Mouse (Mus musculus) splenic B cell, adult 2 months (primary cell): ENCODE results near the gene Tent5b.
"Not testable (repeated sequence)": the region's sequence is repeated elsewhere in the genome, so short reads cannot be mapped to it uniquely, and the experiment has no call there.

Experiments
- DNase-seq: peaks from one replicate; pipeline ENCODE4 v3.0.0-alpha.2; 2011; ENCODE audit warnings: low read depth, low spot score
- H3K27me3 ChIP-seq: 2 replicates; pipeline ENCODE4 v1.6.1; 2012; ENCODE audit warnings: mild to moderate bottlenecking, low read length, moderate library complexity, mixed read lengths; ENCODE audit not compliant: control insufficient read depth, poor library complexity, insufficient read depth, severe bottlenecking
- H3K36me3 ChIP-seq: 2 replicates; pipeline ENCODE4 v1.6.1; 2012; ENCODE audit warnings: mild to moderate bottlenecking, low read length, moderate library complexity, mixed read lengths; ENCODE audit not compliant: control insufficient read depth, poor library complexity, insufficient read depth, severe bottlenecking

The Tent5b gene

DNA sequence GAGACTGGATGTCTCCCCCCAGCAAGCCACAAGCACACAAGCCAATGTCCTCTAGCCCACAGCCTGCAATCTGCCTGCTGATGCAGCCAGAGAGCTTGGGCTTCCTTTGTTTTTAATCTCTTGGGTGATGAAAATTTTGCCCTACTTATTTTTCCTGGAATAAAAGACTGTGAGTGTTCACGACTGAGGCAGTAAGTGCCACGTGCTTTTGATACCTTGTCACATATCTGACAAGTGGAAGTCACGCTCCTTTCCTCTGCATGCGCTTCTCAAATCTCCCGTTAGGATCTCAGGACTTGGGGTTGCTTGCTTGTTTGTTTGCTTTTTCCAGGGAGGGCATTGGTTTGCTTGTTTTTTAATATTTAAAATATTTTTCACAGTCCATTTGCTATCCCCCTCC lies 24.4 kb downstream of the Tent5b start:
- H3K36me3 ChIP-seq = no peaks in the 10 kb centered on the region
- peaks cover 3% of the 10 kb centered on the region; the same call in 1 of the 2 replicates for H3K27me3 ChIP-seq
- no peak for DNase-seq

DNA sequence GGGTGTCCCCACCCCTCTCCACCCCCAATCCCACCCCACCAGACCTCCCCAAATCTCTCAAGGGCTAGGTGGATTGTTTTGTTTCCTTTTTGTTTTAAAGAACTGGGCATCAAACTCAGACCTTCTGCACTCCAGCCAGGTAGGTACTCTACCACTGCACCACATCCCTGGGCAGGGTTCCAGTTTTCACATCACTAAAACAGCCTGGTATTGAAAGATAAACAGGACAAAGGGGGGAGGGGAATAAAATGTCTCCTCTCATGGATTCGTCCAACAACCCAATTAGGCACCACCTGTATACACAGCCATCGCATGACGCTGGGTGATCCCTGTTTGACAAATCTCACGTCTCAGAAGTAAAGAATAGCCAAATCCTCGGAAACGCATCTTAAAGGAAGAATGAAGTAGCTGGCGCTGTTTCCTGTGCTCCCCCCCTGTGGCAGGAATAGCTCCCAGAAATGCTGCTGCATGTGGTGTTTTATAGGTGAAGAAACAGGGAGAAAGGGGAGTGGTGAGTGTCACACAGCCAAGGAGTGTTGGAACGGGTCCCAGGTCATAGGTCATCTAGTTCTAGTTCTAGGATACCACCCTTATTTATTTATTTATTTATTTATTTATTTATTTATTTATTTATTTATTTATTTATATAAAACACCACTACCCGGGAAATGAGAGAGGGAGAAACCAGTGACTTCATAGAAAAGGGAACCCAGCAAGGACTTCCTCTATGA lies 25.0 kb downstream of the Tent5b start:
- Histone ChIP-seq H3K27me3 (peaks cover 3% of the 10 kb centered on the region; the same call in 1 of the 2 replicates), H3K36me3 (no peaks in the 10 kb centered on the region)
- DNase-seq = no peak

DNA sequence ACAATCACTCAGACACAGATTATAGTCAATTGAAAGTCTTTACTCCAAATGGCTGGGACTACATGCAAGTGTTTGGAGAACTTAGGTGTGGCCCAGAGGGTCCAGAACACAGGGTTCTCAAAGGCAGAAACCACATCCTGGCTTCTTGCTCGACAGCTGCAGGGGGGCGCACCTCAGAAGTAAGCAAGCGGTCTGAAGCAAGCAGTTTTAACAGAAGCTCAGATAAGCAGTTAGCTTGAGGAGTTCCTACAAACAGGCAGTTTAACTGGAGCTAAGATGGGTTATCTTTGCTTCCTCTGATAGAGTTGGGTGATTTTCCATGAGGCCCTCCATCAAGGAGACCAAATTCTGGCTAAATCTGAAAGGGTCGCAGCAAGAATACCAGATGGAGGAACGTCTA lies 26.6 kb downstream of the Tent5b start:
- H3K27me3 ChIP-seq = peaks cover 3% of the 10 kb centered on the region; the same call in 1 of the 2 replicates
- no peak for DNase-seq
- H3K36me3 ChIP-seq = no peaks in the 10 kb centered on the region

DNA sequence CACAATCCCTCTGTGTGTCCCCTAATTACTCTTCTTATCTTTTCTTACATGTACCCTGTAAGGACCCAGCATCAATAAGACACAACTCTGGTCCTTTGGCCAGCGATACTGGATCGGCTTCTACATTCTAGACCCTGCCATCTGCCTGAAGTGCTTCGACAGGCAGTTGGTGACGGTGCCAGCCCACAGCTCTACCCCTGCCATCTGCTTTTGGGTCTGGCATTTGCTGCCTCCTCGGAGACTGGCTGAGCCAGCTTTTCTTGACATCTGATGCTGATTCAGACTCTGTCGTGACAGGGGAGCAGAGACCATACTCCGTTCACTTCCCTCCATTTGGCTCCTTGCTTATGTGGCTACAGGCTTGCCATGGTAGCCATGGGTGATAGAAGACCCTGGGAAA lies 29.1 kb downstream of the Tent5b start:
- H3K36me3 ChIP-seq = no peaks in the 10 kb centered on the region
- H3K27me3 ChIP-seq = peaks cover 3% of the 10 kb centered on the region; the same call in 1 of the 2 replicates
- DNase-seq = no peak

- Histone ChIP-seq H3K27me3 (no peaks in the 10 kb centered on the region), H3K36me3 (no peaks in the 10 kb centered on the region)
- no peak for DNase-seq
These were observed 31.1 kb downstream of the Tent5b start for GRCm38 (mm10) chr4:133511050-133511449.

DNA sequence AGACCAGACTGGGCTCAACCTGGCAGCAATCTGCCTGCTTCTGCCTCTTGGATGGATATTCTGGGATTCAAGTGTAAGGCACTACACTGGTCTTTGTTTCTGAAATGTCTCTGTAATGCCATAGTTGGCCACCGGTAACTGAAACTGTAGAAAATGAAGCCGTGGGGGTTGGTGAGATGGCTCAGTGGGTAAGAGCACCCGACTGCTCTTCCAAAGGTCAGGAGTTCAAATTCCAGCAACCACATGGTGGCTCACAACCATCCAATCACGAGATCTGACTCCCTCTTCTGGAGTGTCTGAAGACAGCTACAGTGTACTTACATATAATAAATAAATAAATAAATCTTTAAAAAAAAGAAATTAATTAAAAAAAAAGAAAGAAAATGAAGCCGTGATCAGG lies 32.6 kb downstream of the Tent5b start:
- not testable (repeated sequence) for H3K27me3 ChIP-seq, H3K36me3 ChIP-seq, DNase-seq

- Histone ChIP-seq H3K36me3 (no peaks in the 10 kb centered on the region), H3K27me3 (no peaks in the 10 kb centered on the region)
- DNase-seq = peak; percentile 75
These were observed 33.0 kb downstream of the Tent5b start for GRCm38 (mm10) chr4:133512972-133513371.

DNA sequence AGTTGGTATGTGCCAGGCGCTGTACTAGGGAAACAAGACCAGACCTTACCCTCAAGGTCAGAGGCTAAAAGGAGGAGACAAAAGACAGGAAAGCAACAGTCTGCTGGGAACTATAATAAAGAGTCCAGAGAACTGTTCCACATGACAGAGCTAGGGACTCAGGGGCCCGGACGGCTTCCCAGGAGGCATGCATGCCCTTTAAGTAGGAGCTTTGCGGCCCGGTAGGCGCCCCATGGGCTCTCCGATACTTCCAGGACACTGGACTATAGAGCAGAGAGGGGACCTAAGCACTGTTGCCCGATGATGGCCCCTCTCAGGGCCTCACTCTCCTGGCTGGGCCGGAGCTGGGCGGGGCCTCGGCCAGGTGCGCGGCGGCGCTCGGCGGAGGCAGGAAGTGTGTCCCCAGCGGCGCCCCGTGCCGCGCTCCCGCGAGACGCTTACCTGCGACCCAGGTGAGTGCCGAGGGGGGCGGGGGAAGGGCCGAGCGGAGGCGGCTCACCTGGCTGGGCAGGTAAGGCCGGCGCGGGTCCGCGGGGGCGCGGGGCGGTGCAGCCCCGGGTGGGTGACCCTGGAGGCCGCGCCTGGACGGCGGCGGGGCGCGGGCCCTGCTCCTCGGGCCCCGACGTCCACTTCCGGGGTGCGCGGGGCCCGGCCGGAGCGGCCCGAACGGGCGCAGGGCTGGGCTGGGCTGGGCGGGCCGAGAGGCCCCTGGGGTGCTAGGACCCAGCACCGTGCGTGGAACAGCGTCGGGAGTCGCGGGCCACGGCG lies 38.9 kb downstream of the Tent5b start, which contains the start of gene Kdf1:
TSS of gene Kdf1 (plus strand) at position 363 of the 768 bp plus-strand sequence.
- no peak for DNase-seq
- Histone ChIP-seq H3K27me3 (no peaks in the 10 kb centered on the region; the same call in 1 of the 2 replicates), H3K36me3 (no peaks in the 10 kb centered on the region)

GRCm38 (mm10) chr4:133519369-133519665 lies 39.4 kb downstream of the Tent5b start:
- H3K36me3 ChIP-seq = no peaks in the 10 kb centered on the region
- no peak for DNase-seq
- no peaks in the 10 kb centered on the region; the same call in 1 of the 2 replicates for H3K27me3 ChIP-seq

DNA sequence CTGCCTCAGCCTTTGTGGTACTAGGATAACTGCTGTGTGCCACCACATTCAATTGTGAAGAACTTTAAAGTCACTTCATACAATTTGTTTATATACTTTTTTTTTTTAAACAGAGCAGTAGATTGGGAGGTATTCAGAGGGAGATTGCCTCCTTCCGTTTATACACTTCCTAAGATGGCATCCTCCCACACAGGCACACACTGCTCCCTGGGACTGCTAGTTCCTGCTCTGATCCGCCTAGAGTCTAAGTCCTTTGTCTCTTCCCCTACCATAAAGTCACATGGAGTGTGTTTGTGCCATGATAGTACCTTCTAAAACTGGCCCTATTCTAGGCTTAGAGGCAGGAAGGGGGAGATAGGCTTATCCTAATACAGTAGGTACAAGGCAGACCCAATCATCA lies 41.6 kb downstream of the Tent5b start:
- no peak for DNase-seq
- Histone ChIP-seq H3K36me3 (no peaks in the 10 kb centered on the region), H3K27me3 (no peaks in the 10 kb centered on the region; the same call in 1 of the 2 replicates)

GRCm38 (mm10) chr4:133527788-133528187 lies 47.9 kb downstream of the Tent5b start:
- DNase-seq = no peak
- peaks cover 1% of the 10 kb centered on the region; the same call in 1 of the 2 replicates for H3K36me3 ChIP-seq
- H3K27me3 ChIP-seq = no peaks in the 10 kb centered on the region

- DNase-seq = no peak
- H3K27me3 ChIP-seq = no peaks in the 10 kb centered on the region
- peaks cover 4% of the 10 kb centered on the region; the same call in 1 of the 2 replicates for H3K36me3 ChIP-seq
These were observed 52.8 kb downstream of the Tent5b start for GRCm38 (mm10) chr4:133532777-133533176.

GRCm38 (mm10) chr4:133536081-133536480 lies 56.1 kb downstream of the Tent5b start:
- Histone ChIP-seq H3K27me3 (no peaks in the 10 kb centered on the region), H3K36me3 (peaks cover 6% of the 10 kb centered on the region; the same call in 1 of the 2 replicates)
- no peak for DNase-seq

GRCm38 (mm10) chr4:133536652-133537051 lies 56.7 kb downstream of the Tent5b start:
- DNase-seq = no peak
- Histone ChIP-seq H3K36me3 (peaks cover 7% of the 10 kb centered on the region; the same call in 1 of the 2 replicates), H3K27me3 (no peaks in the 10 kb centered on the region)
